Mouse (Mus musculus) liver, embryonic 13.5 days (tissue): ENCODE data around the gene Fam222a. TPM values are rescaled to one million over a fixed set of nuclear protein-coding genes. Genes with fewer than 3 reads are reported as not detected.
A peak's percentile ranks its signal among the peaks of the same experiment; 100 is the strongest.

Experiments used
- ATAC-seq: fragments of 200-750 bp; cut with Nextera tagmentation; 2 replicates; pipeline ENCODE4 v1.8.0; 2017; ENCODE audit warnings: low read depth, mild to moderate bottlenecking, moderate number of reproducible peaks, moderate library complexity
- DNase-seq: peaks from one replicate; pipeline ENCODE4 v3.0.0; 2022
- H3K27ac ChIP-seq: fragments of 300-500 bp; sonication (generic); 2 replicates; pipeline ENCODE4 v1.5.1; 2015; ENCODE audit warnings: moderate library complexity, mild to moderate bottlenecking, inconsistent platforms
- H3K27me3 ChIP-seq: fragments of 300-500 bp; sonication (generic); 2 replicates; pipeline ENCODE4 v1.6.1; 2015; ENCODE audit warnings: mild to moderate bottlenecking, inconsistent platforms
- H3K36me3 ChIP-seq: fragments of 300-500 bp; sonication (generic); 2 replicates; pipeline ENCODE4 v1.6.1; 2015; ENCODE audit warnings: mild to moderate bottlenecking, inconsistent platforms
- H3K4me1 ChIP-seq: fragments of 300-500 bp; sonication (generic); replicated peaks from 2 replicates; pipeline ENCODE4 v1.6.1; 2015; ENCODE audit warnings: inconsistent platforms
- H3K4me2 ChIP-seq: fragments of 300-500 bp; sonication (generic); 2 replicates; pipeline ENCODE4 v1.6.1; 2015; ENCODE audit warnings: inconsistent platforms, mild to moderate bottlenecking, moderate library complexity
- H3K4me3 ChIP-seq: fragments of 300-500 bp; sonication (generic); replicated peaks from 2 replicates; pipeline ENCODE4 v1.5.1; 2015; ENCODE audit warnings: mild to moderate bottlenecking, inconsistent platforms
- H3K9ac ChIP-seq: fragments of 300-500 bp; sonication (generic); 2 replicates; pipeline ENCODE4 v1.6.1; 2015; ENCODE audit warnings: mild to moderate bottlenecking, inconsistent platforms
- H3K9me3 ChIP-seq: fragments of 300-500 bp; sonication (generic); replicated peaks from 2 replicates; pipeline ENCODE4 v1.6.1; 2016; ENCODE audit warnings: inconsistent platforms
- WGBS: fragments of 180-500 bp; shearing (Covaris S2); methylation state at CpG from one replicate; pipeline ENCODE4 v1.1.7; 2015; ENCODE audit not compliant: insufficient replicate concordance; 5-methylcytosine and 5-hydroxymethylcytosine counted together
- polyA plus RNA-seq: library from polyadenylated mRNA; unstranded; fragments of >200 nt; fragmentation: Nextera tagmentation; extraction: Ambion mirVana; gene quantifications from 2 replicates; pipeline ENCODE4 v1.2.1, GENCODE M21; 2015

The Fam222a gene
- polyA plus RNA-seq, 1 experiment from 2014 or later, result 0.58 TPM

DNA sequence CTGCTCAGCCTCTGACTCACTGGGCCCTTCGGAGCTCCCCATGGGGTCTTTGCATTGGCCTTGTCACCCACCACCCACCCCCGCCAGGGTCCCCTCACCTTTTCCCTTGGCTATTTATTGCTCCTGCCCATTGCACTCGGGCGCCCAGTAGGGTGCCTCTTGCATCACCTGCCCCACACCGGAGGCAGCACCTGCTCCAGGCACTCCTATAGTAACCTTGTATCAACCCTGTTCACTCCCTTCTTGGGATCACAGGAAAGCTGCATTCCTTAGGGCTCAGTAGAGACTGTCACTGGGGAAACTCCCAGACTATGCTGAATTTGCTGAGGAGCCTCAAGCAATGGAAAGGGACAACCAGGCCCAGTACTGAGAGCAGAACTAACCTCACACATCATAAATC is 6.9 kb upstream of the Fam222a start:
- H3K4me1 ChIP-seq, result peaks cover 22% of the 10 kb centered on the region
- no peak overlapping the region for H3K9ac ChIP-seq
- H3K27me3 ChIP-seq, result peaks cover 10% of the 10 kb centered on the region
- H3K4me3 ChIP-seq, result no peak overlapping the region
- no peak overlapping the region; the same call in 1 of the 2 replicates for H3K27ac ChIP-seq
- WGBS, result 38% methylated on average over 5 of the region's 5 CpGs
- H3K4me2 ChIP-seq, result peak overlapping the region; percentile 23
- no peaks in the 10 kb centered on the region for H3K36me3 ChIP-seq
- DNase-seq, result no peak
- no peak for ATAC-seq
- H3K9me3 ChIP-seq, result no peaks in the 10 kb centered on the region; the same call in 1 of the 2 replicates

DNA sequence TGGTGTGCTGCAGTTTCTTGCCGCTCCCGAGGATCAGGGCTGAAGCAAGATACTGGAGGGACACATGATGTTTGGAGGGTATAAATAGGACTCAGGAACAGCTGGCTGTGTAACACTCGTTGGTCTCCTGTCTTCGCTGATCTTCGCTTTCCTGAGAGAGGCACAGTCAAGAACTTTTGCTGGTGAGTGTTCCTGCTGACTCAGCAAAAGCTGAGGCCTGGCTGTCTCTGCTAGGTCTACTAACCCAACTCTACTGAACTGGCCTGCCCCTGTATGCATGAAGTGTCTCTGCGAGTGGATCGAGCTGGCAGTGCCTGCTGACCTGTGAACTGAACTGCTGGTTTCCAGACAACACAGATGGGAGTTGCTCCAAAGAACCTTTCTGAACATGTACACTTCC is 3.8 kb upstream of the Fam222a start:
- Histone ChIP-seq H3K4me3 (no peak overlapping the region), H3K4me1 (peaks cover 32% of the 10 kb centered on the region), H3K27me3 (peaks cover 40% of the 10 kb centered on the region), H3K9me3 (no peaks in the 10 kb centered on the region; the same call in 1 of the 2 replicates), H3K36me3 (no peaks in the 10 kb centered on the region), H3K9ac (no peak overlapping the region), H3K27ac (no peak overlapping the region), H3K4me2 (no peak overlapping the region)
- WGBS, result 75% methylated on average over 7 of the region's 7 CpGs
- DNase-seq (no peak), ATAC-seq (no peak)

DNA sequence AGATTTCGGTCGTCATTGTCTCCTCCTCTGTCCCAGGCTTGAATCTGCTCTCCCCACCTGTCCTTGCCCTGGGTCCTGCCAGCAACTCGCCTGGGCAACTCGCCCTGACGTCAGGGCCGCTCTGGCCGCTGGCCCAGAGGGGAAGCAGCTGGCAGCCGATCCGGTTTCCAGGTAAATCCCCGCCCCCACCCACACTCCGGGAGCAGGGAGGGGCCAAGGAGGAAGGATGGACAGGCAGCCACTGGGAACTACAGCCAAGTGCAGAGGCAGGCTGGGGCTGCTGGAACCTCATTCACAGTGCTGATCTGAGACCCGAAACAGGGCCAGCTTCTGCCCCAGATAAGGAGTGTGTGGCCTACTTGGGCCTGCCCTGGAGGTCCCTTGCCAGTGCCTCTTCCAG is 2.5 kb upstream of the Fam222a start:
- no peaks in the 10 kb centered on the region for H3K36me3 ChIP-seq
- WGBS, result 13% methylated on average over 12 of the region's 12 CpGs
- DNase-seq, result no peak
- no peak overlapping the region for H3K9ac ChIP-seq
- H3K9me3 ChIP-seq, result no peaks in the 10 kb centered on the region; the same call in 1 of the 2 replicates
- ATAC-seq, result 0 out of 2 replicates have a peak, but pooled peaks have one; percentile 15
- peaks cover 52% of the 10 kb centered on the region for H3K27me3 ChIP-seq
- no peak overlapping the region for H3K4me3 ChIP-seq
- peak overlapping the region; percentile 23; the same call in 1 of the 2 replicates for H3K4me2 ChIP-seq
- H3K27ac ChIP-seq, result no peak overlapping the region
- peaks cover 33% of the 10 kb centered on the region for H3K4me1 ChIP-seq

DNA sequence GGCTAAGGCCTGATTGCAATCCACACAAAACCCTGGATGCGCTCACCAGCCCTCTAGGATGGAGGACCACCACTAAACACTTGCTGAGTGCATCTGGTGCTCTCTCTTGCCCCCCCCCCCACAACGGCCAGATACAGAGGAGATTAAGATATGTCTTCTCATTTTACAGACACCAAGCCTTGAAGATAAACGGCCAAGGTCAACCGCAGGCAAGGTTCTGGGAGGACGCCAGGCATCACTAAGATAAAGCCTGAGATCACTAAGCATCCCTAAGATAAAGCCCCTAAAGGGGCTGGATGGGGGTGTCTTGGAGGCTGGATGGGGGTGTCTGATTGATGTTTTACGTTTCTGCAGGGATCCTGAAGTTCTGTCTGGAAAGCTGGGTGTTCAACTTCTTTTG is 2.1 kb upstream of the Fam222a start:
- WGBS, result 24% methylated on average over 6 of the region's 6 CpGs

DNA sequence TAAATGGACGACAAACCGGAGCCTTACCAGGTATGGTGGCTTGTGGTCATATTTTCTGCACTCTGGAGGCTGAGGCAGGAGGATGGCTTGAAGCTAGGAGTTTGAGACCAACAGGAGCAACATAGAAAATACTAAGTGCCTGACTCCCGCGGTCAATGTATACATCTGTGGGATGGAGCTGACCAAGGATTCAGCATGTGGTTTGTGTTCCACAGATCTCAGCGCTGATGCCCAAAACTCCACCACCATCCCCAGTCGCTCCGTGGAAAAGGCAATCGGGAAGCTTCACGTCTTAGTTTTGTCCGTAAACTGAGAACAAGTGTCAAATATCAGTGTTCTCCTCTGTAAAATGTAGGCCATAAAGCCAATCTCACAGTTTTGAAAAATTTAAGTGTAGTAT is 1.4 kb upstream of the Fam222a start:
- DNase-seq, result no peak
- ATAC-seq, result no peak
- no peak overlapping the region for H3K9ac ChIP-seq
- H3K4me1 ChIP-seq, result peaks cover 45% of the 10 kb centered on the region
- H3K4me3 ChIP-seq, result no peak overlapping the region
- no peaks in the 10 kb centered on the region for H3K36me3 ChIP-seq
- peaks cover 63% of the 10 kb centered on the region for H3K27me3 ChIP-seq
- H3K9me3 ChIP-seq, result no peaks in the 10 kb centered on the region; the same call in 1 of the 2 replicates
- no peak overlapping the region for H3K27ac ChIP-seq
- 75% methylated on average over 10 of the region's 10 CpGs for WGBS
- H3K4me2 ChIP-seq, result peak overlapping the region; percentile 86

More for the DNA sequence above, 2.1 kb upstream of the Fam222a start:
- Histone ChIP-seq H3K9ac (no peak overlapping the region), H3K4me1 (peaks cover 38% of the 10 kb centered on the region), H3K36me3 (no peaks in the 10 kb centered on the region), H3K4me2 (no peak overlapping the region), H3K27me3 (peaks cover 56% of the 10 kb centered on the region), H3K4me3 (no peak overlapping the region), H3K9me3 (no peaks in the 10 kb centered on the region; the same call in 1 of the 2 replicates), H3K27ac (no peak overlapping the region)
- no peak for DNase-seq
- no peak for ATAC-seq

DNA sequence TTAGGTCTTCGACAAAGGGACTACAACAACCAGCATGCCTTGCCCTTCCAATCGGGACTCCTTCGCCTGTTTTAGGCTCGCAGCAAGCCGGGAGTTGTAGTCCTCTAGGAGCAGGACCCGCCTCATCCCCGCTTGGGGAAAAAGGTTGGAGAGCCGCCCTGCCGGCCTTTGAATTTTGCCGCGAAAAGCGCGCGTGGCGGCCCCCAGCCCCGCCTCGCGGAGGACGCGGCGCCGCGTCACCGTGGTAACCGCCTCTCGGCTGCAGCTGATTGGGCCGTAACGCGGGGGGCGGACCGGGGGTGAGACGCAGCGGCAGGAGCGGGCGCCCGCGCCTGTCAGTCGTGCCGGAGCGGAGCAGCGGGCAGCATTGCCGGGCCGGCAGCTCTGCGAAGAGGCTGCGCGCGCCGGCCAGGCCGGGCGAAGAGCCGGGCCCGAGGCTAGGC is 720 bp upstream of the Fam222a start:
- Histone ChIP-seq H3K4me2 (peak overlapping the region; percentile 86), H3K4me1 (peaks cover 51% of the 10 kb centered on the region), H3K9me3 (no peaks in the 10 kb centered on the region; the same call in 1 of the 2 replicates), H3K9ac (peak overlapping the region; percentile 57), H3K27ac (peak overlapping the region; percentile 18; the same call in 1 of the 2 replicates), H3K36me3 (no peaks in the 10 kb centered on the region), H3K27me3 (peaks cover 69% of the 10 kb centered on the region), H3K4me3 (peak overlapping the region; percentile 67)
- ATAC-seq (peak; percentile 76), DNase-seq (peak; percentile 68)
- WGBS, result 1% methylated on average over 52 of the region's 52 CpGs

DNA sequence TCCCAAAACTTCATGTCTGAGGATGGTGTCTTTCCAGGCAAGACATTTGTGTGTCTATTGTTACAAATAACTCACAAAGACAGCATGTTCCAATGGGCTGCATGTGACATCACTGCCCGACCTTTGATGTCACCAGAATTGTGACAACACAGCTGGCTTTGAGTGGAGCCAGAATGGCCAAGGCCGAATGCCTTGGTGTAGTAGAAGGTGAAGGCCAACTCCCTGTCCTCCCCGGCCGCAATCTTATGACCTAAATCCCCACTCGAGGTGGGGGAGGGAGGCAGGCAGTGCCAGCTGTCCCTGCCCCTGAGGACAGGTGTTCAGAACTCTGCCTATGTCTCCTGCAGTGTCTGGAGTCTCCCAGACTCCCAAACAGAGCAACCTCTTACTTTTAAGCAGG is 1.0 kb downstream of the Fam222a start:
- ATAC-seq, result no peak
- peak overlapping the region; percentile 67 for H3K4me3 ChIP-seq
- H3K4me2 ChIP-seq, result peak overlapping the region; percentile 86
- H3K36me3 ChIP-seq, result no peaks in the 10 kb centered on the region
- H3K27ac ChIP-seq, result no peak overlapping the region
- H3K9me3 ChIP-seq, result no peaks in the 10 kb centered on the region
- peak overlapping the region; percentile 57; the same call in 1 of the 2 replicates for H3K9ac ChIP-seq
- peaks cover 61% of the 10 kb centered on the region for H3K4me1 ChIP-seq
- WGBS, result 31% methylated on average over 5 of the region's 5 CpGs
- no peak for DNase-seq
- H3K27me3 ChIP-seq, result peaks cover 85% of the 10 kb centered on the region

DNA sequence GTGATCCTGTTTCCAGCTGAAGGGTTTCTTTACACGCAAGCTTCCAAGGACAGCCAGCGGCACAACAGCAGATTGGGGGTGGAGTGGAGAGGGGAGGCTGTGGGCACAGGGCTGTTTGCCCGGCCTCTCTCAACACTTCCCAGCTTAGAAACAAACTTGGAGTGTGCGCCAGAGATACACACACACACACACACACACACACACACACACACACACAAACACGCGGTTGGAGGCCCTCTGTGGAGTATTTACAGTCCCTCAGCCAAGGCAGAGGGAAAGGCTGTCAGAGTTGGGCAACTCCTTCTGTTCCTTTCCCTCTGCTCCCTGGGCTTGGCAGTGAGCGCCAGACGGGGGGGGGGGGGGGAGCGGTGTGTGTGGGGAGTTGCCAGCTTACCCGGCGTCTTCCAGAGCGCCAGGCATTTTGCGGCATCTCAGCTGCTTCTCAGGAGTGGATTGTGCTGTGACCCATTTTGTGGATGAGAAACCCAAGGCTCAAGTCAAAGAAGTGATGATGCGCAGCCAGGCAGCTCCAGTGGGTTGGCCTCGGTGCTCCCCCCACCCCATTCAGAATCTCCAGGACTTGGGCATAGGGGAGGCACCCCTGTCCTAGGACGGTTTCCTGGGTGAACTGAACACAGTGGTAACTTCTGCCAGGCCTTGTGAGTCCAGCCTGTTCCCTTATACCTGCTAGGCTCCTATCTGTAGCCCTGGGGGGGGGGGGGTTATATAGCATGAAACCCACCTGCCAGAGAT is 2.3 kb downstream of the Fam222a start:
- no peak overlapping the region for H3K9ac ChIP-seq
- peak overlapping the region; percentile 67; the same call in 1 of the 2 replicates for H3K4me3 ChIP-seq
- H3K9me3 ChIP-seq, result no peaks in the 10 kb centered on the region
- no peak for ATAC-seq
- H3K27ac ChIP-seq, result no peak overlapping the region
- WGBS, result 40% methylated on average over 11 of the region's 16 CpGs
- peak overlapping the region; percentile 86 for H3K4me2 ChIP-seq
- H3K36me3 ChIP-seq, result no peaks in the 10 kb centered on the region
- H3K4me1 ChIP-seq, result peaks cover 66% of the 10 kb centered on the region
- peaks cover 87% of the 10 kb centered on the region for H3K27me3 ChIP-seq
- no peak for DNase-seq

DNA sequence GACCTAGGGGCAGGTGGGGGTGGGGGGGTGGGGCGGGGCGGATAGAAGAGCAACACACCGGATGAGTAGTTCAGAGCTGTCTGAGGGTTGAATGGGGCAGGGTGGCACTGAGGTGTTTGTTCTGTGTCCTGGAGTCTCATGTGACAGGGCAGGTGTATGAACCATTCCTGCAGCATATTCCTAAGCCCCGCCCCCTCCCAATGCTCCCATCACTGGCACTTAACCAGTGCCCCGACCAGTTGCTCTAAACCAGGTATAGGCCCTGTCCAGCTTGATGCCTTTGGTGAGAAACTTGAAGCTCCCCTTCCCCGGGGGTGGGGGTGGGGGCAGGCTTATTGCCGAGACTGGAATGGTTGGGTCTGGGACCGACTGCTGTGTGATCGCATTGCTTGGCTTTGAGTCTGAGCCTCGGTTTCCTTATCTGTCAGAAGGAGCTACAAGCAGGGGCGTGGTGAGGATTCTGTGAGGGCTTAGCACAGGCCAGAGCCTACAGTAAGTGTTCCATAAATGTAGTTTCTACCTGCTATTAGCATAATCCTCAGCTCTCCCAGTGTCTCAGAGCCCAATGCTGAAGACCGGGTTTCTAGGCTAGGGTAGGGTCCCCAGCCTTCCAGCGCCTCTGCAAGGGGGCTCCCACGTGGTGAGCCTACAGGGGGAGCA is 3.1 kb downstream of the Fam222a start:
- Histone ChIP-seq H3K9ac (no peak overlapping the region), H3K4me1 (peaks cover 60% of the 10 kb centered on the region), H3K9me3 (no peaks in the 10 kb centered on the region), H3K4me3 (peak overlapping the region; percentile 33), H3K27ac (no peak overlapping the region), H3K27me3 (peaks cover 89% of the 10 kb centered on the region), H3K36me3 (no peaks in the 10 kb centered on the region), H3K4me2 (peak overlapping the region; percentile 56)
- DNase-seq (no peak), ATAC-seq (no peak)
- WGBS, result 5% methylated on average over 14 of the region's 14 CpGs

DNA sequence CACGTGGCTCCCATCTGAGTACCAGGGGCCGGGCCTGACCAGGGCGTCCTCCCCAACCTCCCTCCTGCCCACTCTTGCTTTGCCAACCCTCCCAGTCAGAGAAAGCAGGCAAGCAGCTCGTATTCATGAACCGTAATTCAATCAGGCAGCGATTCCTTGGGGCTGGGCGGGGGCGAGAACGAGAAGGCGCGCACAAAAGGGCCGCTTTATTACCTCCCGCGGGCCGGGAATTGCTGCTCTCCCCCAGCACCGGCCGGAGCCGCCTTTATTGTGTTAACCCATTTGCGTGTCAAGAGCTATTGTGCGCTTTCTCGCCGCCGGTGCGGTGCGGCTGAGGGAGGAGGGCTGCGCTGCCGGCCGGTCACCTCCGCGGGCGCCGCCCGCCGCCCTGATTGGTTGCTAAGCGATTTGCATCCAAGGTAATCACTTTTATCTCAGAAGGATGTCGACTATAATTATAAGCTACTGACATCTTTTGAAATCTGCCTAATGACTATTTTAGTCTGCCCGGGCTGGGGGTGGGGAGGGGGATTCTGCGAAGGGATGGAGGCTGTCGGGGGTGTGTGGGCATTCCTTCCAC is 3.7 kb downstream of the Fam222a start:
- no peak for ATAC-seq
- Histone ChIP-seq H3K4me3 (peak overlapping the region; percentile 33), H3K27ac (no peak overlapping the region), H3K9ac (no peak overlapping the region), H3K4me2 (peak overlapping the region; percentile 56), H3K27me3 (peaks cover 83% of the 10 kb centered on the region), H3K36me3 (no peaks in the 10 kb centered on the region), H3K4me1 (peaks cover 59% of the 10 kb centered on the region), H3K9me3 (no peaks in the 10 kb centered on the region)
- no peak for DNase-seq
- WGBS, result 3% methylated on average over 39 of the region's 39 CpGs

DNA sequence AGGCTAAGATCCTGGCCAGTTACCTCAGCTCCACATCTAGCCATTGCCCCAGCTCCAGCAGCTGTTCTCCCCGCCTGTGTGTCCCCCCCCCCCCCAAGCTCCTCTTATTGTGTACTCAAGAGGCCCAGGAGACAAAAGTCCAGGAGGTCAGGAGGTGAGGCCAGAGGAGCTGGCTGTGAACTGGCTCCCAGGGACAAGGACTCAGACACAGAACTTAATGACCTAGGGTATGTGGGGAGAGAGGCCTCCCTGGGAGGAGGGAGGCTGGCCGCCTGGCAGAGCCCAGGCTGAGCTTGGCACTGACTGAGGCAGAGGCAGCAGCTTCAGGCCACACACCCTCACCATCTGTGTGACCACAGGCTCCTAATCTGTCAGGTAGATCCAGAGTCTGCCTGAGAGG is 5.2 kb downstream of the Fam222a start:
- no peaks in the 10 kb centered on the region for H3K9me3 ChIP-seq
- 0 out of 2 replicates have a peak overlapping the region, but pooled peaks have one; percentile 29 for H3K9ac ChIP-seq
- peaks cover 49% of the 10 kb centered on the region for H3K4me1 ChIP-seq
- H3K36me3 ChIP-seq, result no peaks in the 10 kb centered on the region
- no peak for DNase-seq
- 44% methylated on average over 2 of the region's 2 CpGs for WGBS
- H3K4me3 ChIP-seq, result no peak overlapping the region
- peaks cover 68% of the 10 kb centered on the region for H3K27me3 ChIP-seq
- peak overlapping the region; percentile 21; the same call in 1 of the 2 replicates for H3K4me2 ChIP-seq
- 0 out of 2 replicates have a peak overlapping the region, but pooled peaks have one; percentile 34 for H3K27ac ChIP-seq
- ATAC-seq, result peak; percentile 27
